Mouse (Mus musculus) retina, adult 2 months (tissue): Measurements from ENCODE around the gene Abcg1.
A peak's percentile ranks its signal among the peaks of the same experiment; 100 is the strongest.

Source experiments
- DNase-seq: peaks from one replicate; pipeline ENCODE4 v3.0.0-alpha.2; 2012; ENCODE audit warnings: low read depth, low spot score

The Abcg1 gene

GRCm38 (mm10) chr17:31040421-31040820, 17.1 kb upstream of the Abcg1 start:
- DNase-seq, result no peak

GRCm38 (mm10) chr17:31042751-31043150, 14.7 kb upstream of the Abcg1 start:
- no peak for DNase-seq

- DNase-seq, result no peak
Observed at GRCm38 (mm10) chr17:31057891-31058744, 643 bp downstream of the Abcg1 start.

- DNase-seq, result peak; percentile 71
Observed at GRCm38 (mm10) chr17:31058745-31059085, 1.2 kb downstream of the Abcg1 start.

GRCm38 (mm10) chr17:31060196-31060587, 2.7 kb downstream of the Abcg1 start:
- no peak for DNase-seq

- no peak for DNase-seq
Observed at GRCm38 (mm10) chr17:31060588-31061345, 3.3 kb downstream of the Abcg1 start.

GRCm38 (mm10) chr17:31061346-31062095, 4.0 kb downstream of the Abcg1 start:
- no peak for DNase-seq

- no peak for DNase-seq
Observed at GRCm38 (mm10) chr17:31066058-31066457, 8.6 kb downstream of the Abcg1 start.

GRCm38 (mm10) chr17:31067051-31067450, 9.6 kb downstream of the Abcg1 start:
- DNase-seq, result no peak

GRCm38 (mm10) chr17:31069121-31069520, 11.6 kb downstream of the Abcg1 start:
- DNase-seq, result no peak

GRCm38 (mm10) chr17:31069845-31070244, 12.4 kb downstream of the Abcg1 start:
- DNase-seq, result no peak

GRCm38 (mm10) chr17:31070403-31071185, 13.1 kb downstream of the Abcg1 start:
- DNase-seq, result no peak

GRCm38 (mm10) chr17:31071421-31072301, 14.2 kb downstream of the Abcg1 start:
- no peak for DNase-seq

- DNase-seq, result no peak
Observed at GRCm38 (mm10) chr17:31072872-31073271, 15.4 kb downstream of the Abcg1 start.

- DNase-seq, result peak; percentile 89
Observed at GRCm38 (mm10) chr17:31073273-31074052, 16.0 kb downstream of the Abcg1 start.

- no peak for DNase-seq
Observed at GRCm38 (mm10) chr17:31074053-31074590, 16.6 kb downstream of the Abcg1 start.

- no peak for DNase-seq
Observed at GRCm38 (mm10) chr17:31074666-31075065, 17.2 kb downstream of the Abcg1 start.

- DNase-seq, result no peak
Observed at GRCm38 (mm10) chr17:31075471-31075870, 18.0 kb downstream of the Abcg1 start.

GRCm38 (mm10) chr17:31077561-31077960, 20.1 kb downstream of the Abcg1 start:
- no peak for DNase-seq
